Mouse (Mus musculus): ENCODE results near the gene Kirrel. TPM values are rescaled to one million over a fixed set of nuclear protein-coding genes. Genes with fewer than 3 reads are reported as not detected.

Kirrel gene
- polyA plus RNA-seq, 2 experiments: 11.3 to 46.6 TPM

GRCm38 (mm10) chr3:87041733-87042132 is 132.8 kb downstream of the Kirrel start:
- Histone ChIP-seq H3K4me3 (replicated peaks; ENCODE audit: low read length) (no peak overlapping the region), H3K27me3 (ENCODE audit: control insufficient read depth, insufficient read depth, low read length) (no peaks in the 10 kb centered on the region), H3K4me2 (replicated peaks; ENCODE audit: low read depth, low read length, severe bottlenecking) (no peak overlapping the region), H3K4me1 (ENCODE audit: control insufficient read depth, insufficient read depth, low read length) (no peaks in the 10 kb centered on the region), H3K27ac (replicated peaks; ENCODE audit: low read depth, low read length) (no peak overlapping the region), H3K9me3 (ENCODE audit: control insufficient read depth, low read length) (no peaks in the 10 kb centered on the region), H3K36me3 (ENCODE audit: control insufficient read depth, insufficient read depth, low read length) (no peaks in the 10 kb centered on the region), H3K9ac (ENCODE audit: low read depth, low read length, severe bottlenecking) (no peak overlapping the region)
- no peak for TF ChIP-seq POLR2A (IDR thresholded peaks at IDR 0.05; ENCODE audit: borderline replicate concordance, extremely low read depth, insufficient read depth, insufficient read length)
- no peak for ATAC-seq (ENCODE audit: low FRiP score, low read depth)
- WGBS: 59% methylated on average over 2 of the region's 2 CpGs
- DNase-seq (ENCODE audit: low spot score): no peak

GRCm38 (mm10) chr3:87038500-87038899 is 136.0 kb downstream of the Kirrel start:
- Histone ChIP-seq H3K9me3 (ENCODE audit: control insufficient read depth, low read length) (no peaks in the 10 kb centered on the region), H3K4me3 (replicated peaks; ENCODE audit: low read length) (no peak overlapping the region), H3K36me3 (ENCODE audit: control insufficient read depth, insufficient read depth, low read length) (no peaks in the 10 kb centered on the region), H3K9ac (ENCODE audit: low read depth, low read length, severe bottlenecking) (no peak overlapping the region), H3K27me3 (ENCODE audit: control insufficient read depth, insufficient read depth, low read length) (no peaks in the 10 kb centered on the region), H3K4me1 (ENCODE audit: control insufficient read depth, insufficient read depth, low read length) (no peaks in the 10 kb centered on the region), H3K4me2 (replicated peaks; ENCODE audit: low read depth, low read length, severe bottlenecking) (no peak overlapping the region), H3K27ac (replicated peaks; ENCODE audit: low read depth, low read length) (no peak overlapping the region)
- DNase-seq (ENCODE audit: low spot score) (no peak), ATAC-seq (ENCODE audit: low FRiP score, low read depth) (no peak)
- 89% methylated on average over 6 of the region's 6 CpGs for WGBS
- no peak for TF ChIP-seq POLR2A (IDR thresholded peaks at IDR 0.05; ENCODE audit: borderline replicate concordance, extremely low read depth, insufficient read depth, insufficient read length)

GRCm38 (mm10) chr3:87034061-87034460 is 140.5 kb downstream of the Kirrel start:
- Histone ChIP-seq H3K4me2 (replicated peaks; ENCODE audit: low read depth, low read length, severe bottlenecking) (no peak overlapping the region), H3K36me3 (ENCODE audit: control insufficient read depth, insufficient read depth, low read length) (no peaks in the 10 kb centered on the region), H3K27ac (replicated peaks; ENCODE audit: low read depth, low read length) (no peak overlapping the region), H3K4me1 (ENCODE audit: control insufficient read depth, insufficient read depth, low read length) (no peaks in the 10 kb centered on the region), H3K27me3 (ENCODE audit: control insufficient read depth, insufficient read depth, low read length) (no peaks in the 10 kb centered on the region), H3K4me3 (replicated peaks; ENCODE audit: low read length) (no peak overlapping the region), H3K9ac (ENCODE audit: low read depth, low read length, severe bottlenecking) (no peak overlapping the region), H3K9me3 (ENCODE audit: control insufficient read depth, low read length) (no peaks in the 10 kb centered on the region)
- 93% methylated on average over 4 of the region's 4 CpGs for WGBS
- no peak for TF ChIP-seq POLR2A (IDR thresholded peaks at IDR 0.05; ENCODE audit: borderline replicate concordance, extremely low read depth, insufficient read depth, insufficient read length)
- ATAC-seq (ENCODE audit: low FRiP score, low read depth) (no peak), DNase-seq (ENCODE audit: low spot score) (no peak)

GRCm38 (mm10) chr3:87033357-87033756 is 141.2 kb downstream of the Kirrel start:
- Histone ChIP-seq H3K9me3 (ENCODE audit: control insufficient read depth, low read length) (no peaks in the 10 kb centered on the region), H3K4me1 (ENCODE audit: control insufficient read depth, insufficient read depth, low read length) (no peaks in the 10 kb centered on the region), H3K4me2 (replicated peaks; ENCODE audit: low read depth, low read length, severe bottlenecking) (no peak overlapping the region), H3K9ac (ENCODE audit: low read depth, low read length, severe bottlenecking) (no peak overlapping the region), H3K27ac (replicated peaks; ENCODE audit: low read depth, low read length) (no peak overlapping the region), H3K4me3 (replicated peaks; ENCODE audit: low read length) (no peak overlapping the region), H3K27me3 (ENCODE audit: control insufficient read depth, insufficient read depth, low read length) (no peaks in the 10 kb centered on the region), H3K36me3 (ENCODE audit: control insufficient read depth, insufficient read depth, low read length) (no peaks in the 10 kb centered on the region)
- peak; percentile 88 for DNase-seq (ENCODE audit: low spot score)
- ATAC-seq (ENCODE audit: low FRiP score, low read depth): peak; percentile 62; the same call in 1 of the 2 replicates
- 18% methylated on average over 8 of the region's 8 CpGs for WGBS
- TF ChIP-seq POLR2A (IDR thresholded peaks at IDR 0.05; ENCODE audit: borderline replicate concordance, extremely low read depth, insufficient read depth, insufficient read length): no peak

GRCm38 (mm10) chr3:87030855-87031254 is 143.7 kb downstream of the Kirrel start:
- H3K9me3 ChIP-seq (ENCODE audit: control insufficient read depth, low read length): no peaks in the 10 kb centered on the region
- no peaks in the 10 kb centered on the region for H3K4me1 ChIP-seq (ENCODE audit: control insufficient read depth, insufficient read depth, low read length)
- H3K9ac ChIP-seq (ENCODE audit: low read depth, low read length, severe bottlenecking): no peak overlapping the region
- ATAC-seq (ENCODE audit: low FRiP score, low read depth) (0 out of 2 replicates have a peak, but pooled peaks have one; percentile 23), DNase-seq (ENCODE audit: low spot score) (peak; percentile 85)
- H3K36me3 ChIP-seq (ENCODE audit: control insufficient read depth, insufficient read depth, low read length): no peaks in the 10 kb centered on the region
- H3K27ac ChIP-seq (replicated peaks; ENCODE audit: low read depth, low read length): no peak overlapping the region
- H3K27me3 ChIP-seq (ENCODE audit: control insufficient read depth, insufficient read depth, low read length): no peaks in the 10 kb centered on the region
- H3K4me2 ChIP-seq (replicated peaks; ENCODE audit: low read depth, low read length, severe bottlenecking): no peak overlapping the region
- TF ChIP-seq POLR2A (IDR thresholded peaks at IDR 0.05; ENCODE audit: borderline replicate concordance, extremely low read depth, insufficient read depth, insufficient read length): no peak
- WGBS: 19% methylated on average over 6 of the region's 6 CpGs
- no peak overlapping the region for H3K4me3 ChIP-seq (replicated peaks; ENCODE audit: low read length)

Other genes with a start within 250 kb of the Kirrel start
- gene Cd1d1, start 175.3 kb downstream of the Kirrel start, polyA plus RNA-seq (2012; rRNA removed): 34.0 and 39.6 TPM in 2 replicates
- 17.2 and 28.0 TPM in 2 replicates for gene Cd1d1, start 175.3 kb downstream of the Kirrel start, polyA plus RNA-seq (2014; fragmentation: Nextera tagmentation; extraction: Ambion mirVana)
- 12.1 TPM in 2 replicates for gene Fcrls, start 89.0 kb upstream of the Kirrel start, polyA plus RNA-seq (2012; rRNA removed)
- 18.7 and 20.5 TPM in 2 replicates for gene Fcrls, start 89.0 kb upstream of the Kirrel start, polyA plus RNA-seq (2014; fragmentation: Nextera tagmentation; extraction: Ambion mirVana)
- 0.19 and 0.72 TPM in 2 replicates for gene Cd5l, start 183.1 kb upstream of the Kirrel start, polyA plus RNA-seq (2012; rRNA removed)
- gene Cd5l, start 183.1 kb upstream of the Kirrel start, polyA plus RNA-seq (2014; fragmentation: Nextera tagmentation; extraction: Ambion mirVana): 0.34 and 0.37 TPM in 2 replicates
- gene Fcrl1, start 201.6 kb upstream of the Kirrel start, polyA plus RNA-seq (2012; rRNA removed): 0.14 and 0.27 TPM in 2 replicates
- 0.22 and 0.23 TPM in 2 replicates for gene Fcrl1, start 201.6 kb upstream of the Kirrel start, polyA plus RNA-seq (2014; fragmentation: Nextera tagmentation; extraction: Ambion mirVana)